In genomic region chr11:118818528-118818927, GRCm38 (mm10) we compare ENCODE assay signal across 27 mouse cellular contexts.
DNase-seq lines count a peak whose midpoint lies in the region; ATAC-seq and TF ChIP-seq lines count a peak whose summit lies in the region.
"Had no signal": no experiment of that assay in that cellular context is flagged by ENCODE, and none has a peak within 500 bp of the region (broad histone marks: within the 10 kb centered on the region; RNA-seq: fewer than 3 reads in every experiment).

No protein-coding gene starts in this region.

- no peak overlapping the region for H3K4me2 ChIP-seq in forebrain, postnatal 0 days (ENCODE audit: low read depth)
- no peak overlapping the region for H3K4me2 ChIP-seq in forebrain, embryonic 12.5 days
- H3K4me2 ChIP-seq: embryonic facial prominence, embryonic 13.5 days; embryonic facial prominence, embryonic 15.5 days; forebrain, embryonic 13.5 days; forebrain, embryonic 15.5 days had no signal

- H3K4me1 ChIP-seq in forebrain, postnatal 0 days (ENCODE audit: insufficient read depth): peaks cover 14% of the 10 kb centered on the region
- peaks cover 11% of the 10 kb centered on the region for H3K4me1 ChIP-seq in forebrain, embryonic 12.5 days
- H3K4me1 ChIP-seq: embryonic facial prominence, embryonic 15.5 days; forebrain, embryonic 10.5 days had no signal

- no peak for DNase-seq in forebrain, postnatal 0 days
- no peak for DNase-seq in left cerebral cortex, adult 2 months (ENCODE audit: extremely low spot score in 1 of 2, low spot score in 2 of 2)
- no peak for DNase-seq in left cerebral cortex, adult 11 months (ENCODE audit: low spot score)
- peak; percentile 57 to 66 for DNase-seq in right cerebral cortex, postnatal 10 days (ENCODE audit: low spot score in 2 of 2)
- no peak for DNase-seq in right cerebral cortex, postnatal 36 days (ENCODE audit: low spot score in 2 of 2)
- DNase-seq: adrenal gland, adult 8-10 months; adrenal gland, postnatal 14 days; adrenal gland, postnatal 36 days; B cell, adult 2 months; cerebellum, adult 11 months; cerebellum, adult 18-20 months; cerebellum, adult 8-10 months; cerebellum, adult 9-11 months; cerebellum, postnatal 14 days; cerebellum, postnatal 36 days; embryo, embryonic 11 days had no signal

- H3K36me3 ChIP-seq in forebrain, postnatal 0 days (ENCODE audit: insufficient read depth): no peaks in the 10 kb centered on the region
- H3K36me3 ChIP-seq in forebrain, embryonic 12.5 days (replicated peaks): no peaks in the 10 kb centered on the region
- H3K36me3 ChIP-seq: embryonic facial prominence, embryonic 13.5 days; embryonic facial prominence, embryonic 15.5 days; forebrain, embryonic 10.5 days; forebrain, embryonic 15.5 days; G1E had no signal

- TF ChIP-seq CTCF in forebrain, postnatal 0 days (IDR thresholded peaks at IDR 0.05; ENCODE audit: low read depth): no peak
- TF ChIP-seq CTCF in left cerebral cortex, adult 2 months (IDR thresholded peaks at IDR 0.05): no peak

- peak; percentile 32; the same call in 1 of the 2 replicates for ATAC-seq in forebrain, postnatal 0 days
- no peak for ATAC-seq in forebrain, embryonic 12.5 days (ENCODE audit: low FRiP score)
- ATAC-seq: activated CD4-positive, CD25-positive, alpha-beta regulatory T cell, adult 4 months; CD4-positive, CD25-positive, alpha-beta regulatory T cell, adult 4 months; forebrain, embryonic 13.5 days; forebrain, embryonic 15.5 days; Patski had no signal

- intact Hi-C loops in left cerebral cortex, adult 2 months (cut with DNase I): no loop called here

- no peaks in the 10 kb centered on the region for H3K27me3 ChIP-seq in forebrain, postnatal 0 days (ENCODE audit: insufficient read depth, low read length)
- no peaks in the 10 kb centered on the region for H3K27me3 ChIP-seq in forebrain, embryonic 12.5 days
- H3K27me3 ChIP-seq: embryonic facial prominence, embryonic 13.5 days; embryonic facial prominence, embryonic 15.5 days; forebrain, embryonic 13.5 days; forebrain, embryonic 15.5 days; Patski had no signal

- H3K9ac ChIP-seq in forebrain, postnatal 0 days: no peak overlapping the region
- H3K9ac ChIP-seq in forebrain, embryonic 12.5 days: no peak overlapping the region
- H3K9ac ChIP-seq: embryonic facial prominence, embryonic 13.5 days; embryonic facial prominence, embryonic 15.5 days; forebrain, embryonic 13.5 days; forebrain, embryonic 15.5 days had no signal

- 87% methylated on average over 8 of the region's 8 CpGs for WGBS in forebrain, postnatal 0 days
- WGBS in forebrain, embryonic 12.5 days: 95% methylated on average over 8 of the region's 8 CpGs

- H3K9me3 ChIP-seq in forebrain, postnatal 0 days (ENCODE audit: low read length): no peaks in the 10 kb centered on the region
- H3K9me3 ChIP-seq in forebrain, embryonic 12.5 days: no peaks in the 10 kb centered on the region
- H3K9me3 ChIP-seq: embryonic facial prominence, embryonic 13.5 days; embryonic facial prominence, embryonic 15.5 days; forebrain, embryonic 10.5 days; forebrain, embryonic 13.5 days; forebrain, embryonic 15.5 days had no signal

- no peak overlapping the region for H3K4me3 ChIP-seq in forebrain, postnatal 0 days (ENCODE audit: low read depth, low read length)
- no peak overlapping the region for H3K4me3 ChIP-seq in forebrain, embryonic 12.5 days (replicated peaks)
- no peak overlapping the region for H3K4me3 ChIP-seq in left cerebral cortex, adult 2 months
- H3K4me3 ChIP-seq: embryonic facial prominence, embryonic 13.5 days; embryonic facial prominence, embryonic 15.5 days; erythroblast, embryonic 14.5 days; forebrain, embryonic 10.5 days; forebrain, embryonic 13.5 days; forebrain, embryonic 15.5 days had no signal

- no peak overlapping the region for H3K27ac ChIP-seq in forebrain, postnatal 0 days (ENCODE audit: low read depth, low read length)
- no peak overlapping the region for H3K27ac ChIP-seq in forebrain, embryonic 12.5 days
- H3K27ac ChIP-seq in left cerebral cortex, adult 2 months: peak overlapping the region; percentile 5
- H3K27ac ChIP-seq: embryonic facial prominence, embryonic 13.5 days; embryonic facial prominence, embryonic 15.5 days; forebrain, embryonic 10.5 days; forebrain, embryonic 13.5 days; forebrain, embryonic 15.5 days had no signal

Comparison
In these comparisons a context has a peak if more than half of its experiments do, and no peak if none do; other contexts are left out.
1. DNase-seq: peak in right cerebral cortex, postnatal 10 days (2 of 2); none in forebrain, postnatal 0 days (single experiment), left cerebral cortex, adult 2 months (0 of 2), left cerebral cortex, adult 11 months (single experiment) and right cerebral cortex, postnatal 36 days (0 of 2).